ENCODE assay signal across 14 mouse cellular contexts in genomic region chr9:44980242-44980641, GRCm38 (mm10). TPM values are rescaled to one million over a fixed set of nuclear protein-coding genes. Genes with fewer than 3 reads are reported as not detected.
DNase-seq lines count a peak whose midpoint lies in the region; ATAC-seq lines count a peak whose summit lies in the region.
"Had no signal": no experiment of that assay in that cellular context is flagged by ENCODE, and none has a peak within 500 bp of the region (broad histone marks: within the 10 kb centered on the region; RNA-seq: fewer than 3 reads in every experiment).

Gene Cd3g, minus strand, starts transcription at chr9:44980431.

- no peaks in the 10 kb centered on the region for H3K36me3 ChIP-seq in heart, embryonic 16.5 days (ENCODE audit: control insufficient read depth, insufficient read depth)
- no peaks in the 10 kb centered on the region for H3K36me3 ChIP-seq in midbrain, embryonic 11.5 days (ENCODE audit: control insufficient read depth, insufficient read depth, low read length)

- DNase-seq in heart, adult 11 months, result no peak
- peak; percentile 85 for DNase-seq in T-cell, adult 2 months (ENCODE audit: low spot score)
- DNase-seq in lung, postnatal 4 days, result peak; percentile 28 to 33
- peak; percentile 95 for DNase-seq in thymus, postnatal 14 days
- no peak for DNase-seq in frontal cortex, postnatal 10 days (ENCODE audit: low spot score in 2 of 2)
- no peak for DNase-seq in midbrain, embryonic 11.5 days (ENCODE audit: low spot score, missing footprints)
- no peak for DNase-seq in MN1 (ENCODE audit: low spot score)
- DNase-seq: adrenal gland, postnatal 25 days; B cell, adult 2 months; kidney, postnatal 25 days; lung, embryonic 14.5 days; right cerebral cortex, postnatal 14 days had no signal

- WGBS in heart, embryonic 16.5 days, result 56% methylated on average over 3 of the region's 3 CpGs
- 63% methylated on average over 3 of the region's 3 CpGs for whole genome bisulfite sequencing in midbrain, embryonic 11.5 days

- H3K9me3 ChIP-seq in heart, embryonic 16.5 days (replicated peaks; ENCODE audit: control insufficient read depth, low read length), result no peaks in the 10 kb centered on the region
- H3K9me3 ChIP-seq in midbrain, embryonic 11.5 days (ENCODE audit: control insufficient read depth, low read length), result no peaks in the 10 kb centered on the region

- H3K4me2 ChIP-seq in heart, embryonic 16.5 days (ENCODE audit: low read depth, low read length), result peak within 1 kb of the TSS; percentile 3; the same call in 1 of the 2 replicates
- no peak within 1 kb of the TSS for H3K4me2 ChIP-seq in midbrain, embryonic 11.5 days
- H3K4me2 ChIP-seq: lung, embryonic 14.5 days had no signal

- H3K9ac ChIP-seq in heart, embryonic 16.5 days (ENCODE audit: low read length), result peak within 1 kb of the TSS; percentile 42; the same call in 1 of the 2 replicates
- H3K9ac ChIP-seq in midbrain, embryonic 11.5 days (ENCODE audit: low read length), result no peak within 1 kb of the TSS
- H3K9ac ChIP-seq: lung, embryonic 14.5 days had no signal

- no peaks in the 10 kb centered on the region for H3K4me1 ChIP-seq in heart, embryonic 16.5 days (ENCODE audit: control insufficient read depth, insufficient read depth, low read length)
- no peaks in the 10 kb centered on the region for H3K4me1 ChIP-seq in midbrain, embryonic 11.5 days (ENCODE audit: control insufficient read depth, insufficient read depth, low read length)

- peaks cover 4% of the 10 kb centered on the region; the same call in 1 of the 2 replicates for H3K27me3 ChIP-seq in heart, embryonic 16.5 days (ENCODE audit: control insufficient read depth, insufficient read depth, low read length)
- H3K27me3 ChIP-seq in midbrain, embryonic 11.5 days (ENCODE audit: control insufficient read depth, insufficient read depth, low read length), result no peaks in the 10 kb centered on the region

- H3K27ac ChIP-seq in heart, embryonic 16.5 days (ENCODE audit: low read length), result peak within 1 kb of the TSS; percentile 68
- no peak within 1 kb of the TSS for H3K27ac ChIP-seq in midbrain, embryonic 11.5 days (ENCODE audit: low read depth, low read length)

- peak within 1 kb of the TSS; percentile 41 for H3K4me3 ChIP-seq in heart, embryonic 16.5 days (ENCODE audit: low read length)
- H3K4me3 ChIP-seq in midbrain, embryonic 11.5 days (ENCODE audit: low read depth, low read length), result no peak within 1 kb of the TSS

- peak; percentile 73 for ATAC-seq in heart, embryonic 16.5 days (replicated peaks; ENCODE audit: extremely low read depth, insufficient read depth, low FRiP score)
- ATAC-seq in midbrain, embryonic 11.5 days (ENCODE audit: low FRiP score), result no peak

RNA-seq across cellular contexts. Expression of gene Cd3g, which starts in this region (rescaled TPM):
- polyA plus RNA-seq in heart, embryonic 16.5 days (2015; fragmentation: Nextera tagmentation; extraction: Ambion mirVana), result 37.6 and 99.6 TPM in 2 replicates
- polyA plus RNA-seq in midbrain, embryonic 11.5 days (2014; fragmentation: Nextera tagmentation; extraction: Ambion mirVana), result not detected in 2 replicates
- polyA plus RNA-seq: midbrain, postnatal 0 days had no signal

Comparison
In these comparisons a context has a peak if more than half of its experiments do, and no peak if none do; other contexts are left out.
1. RNA of gene Cd3g (polyA plus RNA-seq): 37.6 to 99.6 TPM in heart, embryonic 16.5 days; not detected in midbrain, embryonic 11.5 days; every median in the first group is over 10 times any median in the second.
2. DNase-seq: peak in T-cell, adult 2 months (single experiment), lung, postnatal 4 days (2 of 2) and thymus, postnatal 14 days (single experiment); none in heart, adult 11 months (single experiment), frontal cortex, postnatal 10 days (0 of 2), midbrain, embryonic 11.5 days (single experiment) and MN1 (single experiment).